Mouse (Mus musculus): ENCODE results near the gene Mfap1a. TPM values are rescaled to one million over a fixed set of nuclear protein-coding genes. Genes with fewer than 3 reads are reported as not detected.
A peak's percentile ranks its signal among the peaks of the same experiment; 100 is the strongest.
"Not testable (repeated sequence)": the region's sequence is repeated elsewhere in the genome, so short reads cannot be mapped to it uniquely, and the experiment has no call there.

Gene Mfap1a
- 11.4 TPM in 2 replicates for polyA plus RNA-seq (2015; fragmentation: Nextera tagmentation; extraction: Ambion mirVana)

DNA sequence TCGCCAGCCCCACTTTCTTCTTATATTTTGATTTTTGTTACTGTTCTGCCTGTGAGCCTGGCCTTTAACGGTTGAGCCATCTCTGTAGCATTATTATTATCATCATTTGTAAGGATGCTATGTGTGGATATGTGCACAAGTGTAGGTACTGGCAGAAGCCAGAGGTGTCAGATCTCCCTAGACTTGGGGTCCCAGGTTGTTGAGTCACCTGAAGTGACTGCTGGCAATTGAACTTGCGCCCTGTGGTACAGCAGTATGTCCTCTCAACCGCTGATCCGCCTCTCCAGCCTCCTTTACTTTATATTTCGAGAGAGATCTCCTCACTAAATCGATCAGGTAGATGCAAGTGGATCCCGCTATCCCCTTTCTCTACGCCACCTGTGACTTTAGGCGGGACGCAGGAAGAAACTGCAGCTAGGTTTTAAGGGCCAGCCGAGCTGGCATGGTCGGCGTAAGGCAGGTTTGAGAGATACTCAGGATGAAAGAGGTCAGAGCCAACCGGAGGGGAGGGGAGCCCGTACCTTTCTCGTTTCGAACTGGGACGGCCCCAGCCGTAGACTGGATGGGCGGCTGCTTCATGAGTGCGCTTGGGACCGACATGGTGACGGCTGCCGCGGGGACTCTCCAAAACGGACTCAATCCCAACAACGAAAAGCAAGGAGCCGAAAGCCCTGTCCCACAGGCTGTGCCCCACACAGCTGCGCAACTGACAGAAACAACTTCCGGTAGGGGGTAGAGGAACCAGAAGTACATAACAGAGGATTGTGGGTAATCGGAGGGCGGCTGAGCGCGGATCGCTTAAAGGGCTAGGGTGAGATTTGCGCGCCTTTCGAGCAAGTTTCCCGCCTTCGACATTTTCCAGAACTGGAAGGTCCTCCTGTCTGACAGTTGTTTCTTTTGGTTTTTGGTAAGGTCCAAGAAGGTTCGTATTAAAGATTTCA is at the start of gene Mfap1a, which contains the start of gene Wdr76:
Mfap1a (minus strand) TSS at position 724 of the 941 bp plus-strand sequence.
Wdr76 (plus strand) TSS at position 782 of the 941 bp plus-strand sequence.
- peak; percentile 93 for ATAC-seq (ENCODE audit: insufficient read depth)
- H3K27me3 ChIP-seq; H3K9me3 ChIP-seq (replicated peaks): not testable (repeated sequence)
- Histone ChIP-seq H3K27ac (replicated peaks) (peak within 1 kb of the TSS; percentile 82), H3K36me3 (replicated peaks) (peaks cover 25% of the 10 kb centered on the region), H3K9ac (peak within 1 kb of the TSS; percentile 75), H3K4me3 (replicated peaks) (peak within 1 kb of the TSS; percentile 72), H3K4me1 (replicated peaks) (peaks cover 34% of the 10 kb centered on the region), H3K4me2 (peak within 1 kb of the TSS; percentile 67)
- WGBS (ENCODE audit: insufficient replicate concordance), result 2% methylated on average over 42 of the region's 42 CpGs

DNA sequence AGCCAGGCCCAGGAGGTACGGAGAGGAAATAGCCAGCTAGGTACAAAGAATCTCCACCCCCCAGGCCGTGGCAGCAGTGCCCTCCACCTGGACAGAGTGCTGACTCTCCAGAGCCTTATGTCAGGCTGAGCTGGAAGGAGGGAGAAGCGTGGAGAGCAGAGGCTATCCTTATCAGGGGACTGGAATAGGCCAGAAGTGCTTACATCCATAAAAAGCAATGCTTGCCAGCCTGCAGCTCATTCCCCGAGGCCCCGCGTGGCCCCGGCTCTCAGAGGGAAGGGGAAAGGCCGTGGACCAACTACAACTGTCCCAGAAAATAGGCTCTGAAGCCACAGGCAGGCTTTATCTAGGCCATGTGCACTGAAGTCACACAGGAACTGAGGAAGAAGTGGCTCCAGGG is 44.8 kb upstream of the Mfap1a start:
- H3K4me3 ChIP-seq (replicated peaks), result no peak overlapping the region
- 76% methylated on average over 8 of the region's 8 CpGs for WGBS (ENCODE audit: insufficient replicate concordance)
- H3K27me3 ChIP-seq, result no peaks in the 10 kb centered on the region
- peaks cover 15% of the 10 kb centered on the region for H3K36me3 ChIP-seq (replicated peaks)
- H3K27ac ChIP-seq (replicated peaks), result no peak overlapping the region
- H3K9ac ChIP-seq, result no peak overlapping the region
- no peak overlapping the region for H3K4me2 ChIP-seq
- no peak for ATAC-seq (ENCODE audit: insufficient read depth)
- no peaks in the 10 kb centered on the region for H3K9me3 ChIP-seq (replicated peaks)
- H3K4me1 ChIP-seq (replicated peaks), result no peaks in the 10 kb centered on the region

GRCm38 (mm10) chr2:121549630-121550029 is 43.2 kb upstream of the Mfap1a start:
- Histone ChIP-seq H3K4me2 (no peak overlapping the region), H3K9me3 (replicated peaks) (no peaks in the 10 kb centered on the region), H3K27ac (replicated peaks) (no peak overlapping the region), H3K4me1 (replicated peaks) (no peaks in the 10 kb centered on the region), H3K9ac (no peak overlapping the region), H3K36me3 (replicated peaks) (peaks cover 29% of the 10 kb centered on the region), H3K27me3 (no peaks in the 10 kb centered on the region), H3K4me3 (replicated peaks) (no peak overlapping the region)
- no peak for ATAC-seq (ENCODE audit: insufficient read depth)
- 87% methylated on average over 6 of the region's 6 CpGs for WGBS (ENCODE audit: insufficient replicate concordance)

DNA sequence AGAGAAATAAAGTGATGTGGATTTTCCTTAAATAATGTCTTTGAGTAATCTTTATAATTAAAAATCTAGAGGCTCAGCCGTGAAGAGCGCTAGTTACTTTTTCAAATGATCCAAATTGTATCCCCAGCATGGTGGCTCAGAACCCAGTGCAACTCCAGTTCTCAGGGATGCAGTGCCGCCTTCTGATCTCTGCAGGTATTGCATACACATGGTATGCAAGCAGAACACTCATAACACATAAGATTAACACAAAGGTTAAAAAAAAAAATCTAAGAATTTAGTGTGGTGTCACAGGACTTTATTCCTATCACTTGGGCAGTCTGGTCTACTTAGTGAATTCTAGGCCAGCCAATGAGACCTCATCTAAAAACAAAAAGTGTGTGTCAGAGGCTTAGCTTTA is 38.4 kb upstream of the Mfap1a start:
- Histone ChIP-seq H3K4me2 (no peak overlapping the region), H3K4me3 (replicated peaks) (no peak overlapping the region), H3K9ac (no peak overlapping the region), H3K27me3 (no peaks in the 10 kb centered on the region), H3K4me1 (replicated peaks) (no peaks in the 10 kb centered on the region), H3K9me3 (replicated peaks) (no peaks in the 10 kb centered on the region), H3K36me3 (replicated peaks) (peaks cover 65% of the 10 kb centered on the region), H3K27ac (replicated peaks) (no peak overlapping the region)
- no peak for ATAC-seq (ENCODE audit: insufficient read depth)
- 84% methylated on average over 3 of the region's 3 CpGs for WGBS (ENCODE audit: insufficient replicate concordance)

- Histone ChIP-seq H3K4me3 (replicated peaks) (no peak overlapping the region), H3K36me3 (replicated peaks) (peaks cover 71% of the 10 kb centered on the region), H3K4me1 (replicated peaks) (no peaks in the 10 kb centered on the region), H3K9ac (no peak overlapping the region), H3K27me3 (no peaks in the 10 kb centered on the region), H3K4me2 (no peak overlapping the region), H3K27ac (replicated peaks) (no peak overlapping the region), H3K9me3 (replicated peaks) (no peaks in the 10 kb centered on the region)
- 80% methylated on average over 2 of the region's 2 CpGs for WGBS (ENCODE audit: insufficient replicate concordance)
- no peak for ATAC-seq (ENCODE audit: insufficient read depth)
Observed at GRCm38 (mm10) chr2:121525056-121525455, 18.6 kb upstream of the Mfap1a start.

GRCm38 (mm10) chr2:121522830-121523229 is 16.4 kb upstream of the Mfap1a start:
- not testable (repeated sequence) for ATAC-seq (ENCODE audit: insufficient read depth); H3K9me3 ChIP-seq (replicated peaks); H3K9ac ChIP-seq; H3K4me2 ChIP-seq; H3K27me3 ChIP-seq; H3K4me1 ChIP-seq (replicated peaks); H3K4me3 ChIP-seq (replicated peaks); H3K27ac ChIP-seq (replicated peaks)
- WGBS (ENCODE audit: insufficient replicate concordance), result 74% methylated on average over 3 of the region's 3 CpGs
- peaks cover 76% of the 10 kb centered on the region for H3K36me3 ChIP-seq (replicated peaks)

- Histone ChIP-seq H3K27me3 (no peaks in the 10 kb centered on the region), H3K36me3 (replicated peaks) (peaks cover 82% of the 10 kb centered on the region), H3K4me3 (replicated peaks) (no peak overlapping the region), H3K4me1 (replicated peaks) (no peaks in the 10 kb centered on the region), H3K9me3 (replicated peaks) (no peaks in the 10 kb centered on the region), H3K27ac (replicated peaks) (no peak overlapping the region), H3K4me2 (no peak overlapping the region), H3K9ac (no peak overlapping the region)
- WGBS (ENCODE audit: insufficient replicate concordance), result 72% methylated on average over 2 of the region's 2 CpGs
- no peak for ATAC-seq (ENCODE audit: insufficient read depth)
Observed at GRCm38 (mm10) chr2:121522006-121522405, 15.5 kb upstream of the Mfap1a start.

- peaks cover 76% of the 10 kb centered on the region for H3K36me3 ChIP-seq (replicated peaks)
- H3K27me3 ChIP-seq; ATAC-seq (ENCODE audit: insufficient read depth); H3K4me2 ChIP-seq; H3K4me1 ChIP-seq (replicated peaks); H3K4me3 ChIP-seq (replicated peaks); H3K9ac ChIP-seq; H3K27ac ChIP-seq (replicated peaks); H3K9me3 ChIP-seq (replicated peaks): not testable (repeated sequence)
- 88% methylated on average over 4 of the region's 4 CpGs for WGBS (ENCODE audit: insufficient replicate concordance)
Observed at GRCm38 (mm10) chr2:121518711-121519110, 12.2 kb upstream of the Mfap1a start.

DNA sequence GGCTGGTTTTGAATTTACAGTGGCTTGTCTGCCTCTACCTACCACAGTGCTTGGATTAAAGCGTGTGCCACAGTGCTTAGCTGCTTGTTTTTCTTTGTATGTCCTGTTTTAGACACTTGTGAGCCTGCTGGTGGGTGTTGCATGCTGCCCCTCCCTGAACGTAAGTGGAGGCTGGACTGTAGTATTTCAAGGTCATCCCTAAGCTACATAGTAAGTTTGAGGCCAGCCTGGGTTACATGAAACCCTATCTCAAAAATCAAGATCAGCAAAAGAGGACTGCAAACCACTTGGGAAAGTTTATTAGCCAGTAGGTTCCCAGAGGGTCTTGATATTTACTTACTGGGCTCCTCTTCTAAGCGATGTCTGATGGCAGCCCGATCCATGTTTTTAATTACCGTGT is 11.6 kb upstream of the Mfap1a start:
- Histone ChIP-seq H3K36me3 (replicated peaks) (peaks cover 76% of the 10 kb centered on the region), H3K9me3 (replicated peaks) (no peaks in the 10 kb centered on the region), H3K27ac (replicated peaks) (no peak overlapping the region), H3K4me1 (replicated peaks) (0 out of 2 replicates have a peak, but pooled peaks cover under 1% of the 10 kb centered on the region), H3K27me3 (no peaks in the 10 kb centered on the region), H3K9ac (no peak overlapping the region), H3K4me3 (replicated peaks) (no peak overlapping the region), H3K4me2 (no peak overlapping the region)
- WGBS (ENCODE audit: insufficient replicate concordance), result 83% methylated on average over 5 of the region's 5 CpGs
- no peak for ATAC-seq (ENCODE audit: insufficient read depth)

DNA sequence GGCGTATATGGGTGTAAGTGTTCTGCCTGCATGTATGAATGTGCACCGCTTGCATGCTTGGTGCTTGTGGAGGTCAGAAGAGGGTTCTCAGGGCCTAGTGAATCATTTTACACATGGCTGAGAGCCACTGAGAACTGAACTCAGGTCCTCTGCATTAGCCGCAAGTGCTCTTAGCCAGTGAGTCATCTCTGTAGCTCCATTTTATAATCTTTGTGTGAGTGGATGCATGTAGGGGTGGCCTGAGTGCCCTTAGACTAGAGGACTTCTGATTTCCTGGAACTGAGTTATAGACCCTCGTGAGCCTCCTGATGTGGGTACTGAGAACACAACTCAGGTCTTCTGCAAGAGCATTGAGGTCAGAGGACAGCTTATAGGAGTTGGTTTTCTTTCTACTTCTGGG is 7.7 kb upstream of the Mfap1a start:
- H3K4me1 ChIP-seq (replicated peaks), result peaks cover 23% of the 10 kb centered on the region
- no peak overlapping the region for H3K27ac ChIP-seq (replicated peaks)
- H3K9me3 ChIP-seq (replicated peaks), result no peaks in the 10 kb centered on the region
- H3K4me2 ChIP-seq, result no peak overlapping the region
- H3K27me3 ChIP-seq, result no peaks in the 10 kb centered on the region
- H3K36me3 ChIP-seq (replicated peaks), result peaks cover 87% of the 10 kb centered on the region
- no peak for ATAC-seq (ENCODE audit: insufficient read depth)
- no peak overlapping the region for H3K9ac ChIP-seq
- 82% methylated on average over 4 of the region's 4 CpGs for WGBS (ENCODE audit: insufficient replicate concordance)
- H3K4me3 ChIP-seq (replicated peaks), result no peak overlapping the region

- Histone ChIP-seq H3K36me3 (replicated peaks) (peaks cover 77% of the 10 kb centered on the region), H3K4me1 (replicated peaks) (peaks cover 33% of the 10 kb centered on the region)
- not testable (repeated sequence) for H3K9ac ChIP-seq; H3K4me2 ChIP-seq; H3K4me3 ChIP-seq (replicated peaks); ATAC-seq (ENCODE audit: insufficient read depth); H3K9me3 ChIP-seq (replicated peaks); H3K27ac ChIP-seq (replicated peaks); H3K27me3 ChIP-seq
- 78% methylated on average over 5 of the region's 5 CpGs for WGBS (ENCODE audit: insufficient replicate concordance)
Observed at GRCm38 (mm10) chr2:121512991-121513765, 6.7 kb upstream of the Mfap1a start.

Measured in liver, embryonic 15.5 days (tissue).